ENCODE assay signal across 8 mouse cellular contexts in the genomic region with DNA sequence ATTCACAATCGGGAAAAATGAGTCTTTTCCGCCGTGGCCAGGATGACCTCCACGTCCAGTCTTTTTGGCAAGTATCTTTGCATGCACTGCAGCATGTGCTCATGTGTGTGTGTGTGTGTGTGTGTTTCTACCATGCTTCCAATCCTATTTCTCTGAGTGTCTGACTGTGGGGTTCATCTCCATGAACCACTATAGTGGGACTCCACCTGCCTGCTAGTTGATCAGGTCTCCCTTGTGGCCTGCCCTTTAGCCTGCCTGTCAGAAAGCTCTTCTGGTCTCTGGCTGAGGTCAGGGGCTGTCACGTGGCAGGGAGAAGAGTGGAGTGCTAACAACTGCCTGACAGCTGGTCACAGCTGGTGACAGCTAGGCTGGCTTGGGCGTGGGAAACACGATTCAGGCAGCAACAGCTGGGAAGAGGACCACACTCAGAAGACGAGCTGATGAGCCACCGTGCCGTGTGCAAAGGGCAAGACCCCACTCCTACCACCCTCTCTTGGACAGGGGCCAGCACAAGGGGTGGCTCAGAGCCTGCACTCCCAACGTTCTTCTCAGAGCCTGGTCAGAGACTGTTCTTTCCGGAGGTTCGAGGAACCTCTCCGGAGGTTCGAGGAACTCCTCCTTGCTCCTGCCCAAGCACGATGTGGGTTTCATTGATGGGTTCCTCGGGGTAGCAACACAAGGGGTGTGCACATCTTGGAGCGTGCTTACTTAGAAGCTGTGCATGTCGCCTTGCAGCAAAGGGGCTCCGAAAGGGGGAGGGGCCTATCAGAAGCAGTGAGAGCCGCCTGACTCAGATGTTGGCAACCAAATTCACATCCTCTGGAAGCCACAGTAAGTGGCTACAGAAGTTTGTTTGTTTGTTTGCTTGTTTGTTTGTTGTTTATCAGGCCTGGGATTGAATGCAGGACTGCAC. TPM values are rescaled to one million over a fixed set of nuclear protein-coding genes. Genes with fewer than 3 reads are reported as not detected.
DNase-seq lines count a peak whose midpoint lies in the region; TF ChIP-seq lines count a peak whose summit lies in the region.

No protein-coding gene starts in this region.

- intact Hi-C loops in heart, postnatal 36 days (cut with DNase I), result no loop called here

- peak overlapping the region; percentile 26; the same call in 1 of the 2 replicates for H3K4me3 ChIP-seq in E14TG2a.4 (replicated peaks; ENCODE audit: low read length)
- no peak overlapping the region for H3K4me3 ChIP-seq in limb, embryonic 10.5 days

- H3K36me3 ChIP-seq in E14TG2a.4 (ENCODE audit: insufficient read depth, low read length), result no peaks in the 10 kb centered on the region
- H3K36me3 ChIP-seq in limb, embryonic 10.5 days, result no peaks in the 10 kb centered on the region

- no peaks in the 10 kb centered on the region for H3K9me3 ChIP-seq in E14TG2a.4 (ENCODE audit: low read length)
- no peaks in the 10 kb centered on the region for H3K9me3 ChIP-seq in limb, embryonic 10.5 days (replicated peaks)

- WGBS in limb, embryonic 10.5 days, result 53% methylated on average over 21 of the region's 21 CpGs

- DNase-seq in embryo, embryonic 9.5 days (ENCODE audit: extremely low spot score), result peak; percentile 52
- DNase-seq in heart, postnatal 36 days, result peak; percentile 66 to 76
- peak; percentile 45 for DNase-seq in limb, embryonic 10.5 days (ENCODE audit: low spot score)
- DNase-seq in mesoderm, embryonic 11.5 days (ENCODE audit: low read depth, low spot score), result peak; percentile 62
- no peak for DNase-seq in thymus, postnatal 0 days (ENCODE audit: low spot score)
- no peak for DNase-seq in thymus, adult 18-20 months
- DNase-seq in thymus, postnatal 36 days, result no peak

- H3K4me1 ChIP-seq in E14TG2a.4 (replicated peaks; ENCODE audit: low read depth, low read length), result peaks cover 34% of the 10 kb centered on the region
- H3K4me1 ChIP-seq in limb, embryonic 10.5 days, result peaks cover 39% of the 10 kb centered on the region

- peaks cover 29% of the 10 kb centered on the region for H3K27me3 ChIP-seq in E14TG2a.4 (ENCODE audit: insufficient read depth, low read length)
- H3K27me3 ChIP-seq in limb, embryonic 10.5 days (ENCODE audit: low read depth, poor library complexity, severe bottlenecking), result no peaks in the 10 kb centered on the region

- H3K27ac ChIP-seq in limb, embryonic 10.5 days, result peak overlapping the region; percentile 61

- no peak for TF ChIP-seq CTCF in E14TG2a.4 (conservative IDR thresholded peaks at IDR 0.05; ENCODE audit: low read length)

RNA-seq across cellular contexts. Expression of a gene that starts 53.6 kb away (rescaled TPM):
- 1 to 10 TPM; 2.9 to 3.3 TPM for total RNA-seq in heart, postnatal 36 days (2021)
- 153 and 241 TPM in 2 replicates for polyA plus RNA-seq in limb, embryonic 10.5 days (2016; fragmentation: Nextera tagmentation; extraction: Ambion mirVana)
- 10.4 TPM in 2 replicates for polyA plus RNA-seq in thymus, postnatal 0 days (2015; fragmentation: Nextera tagmentation; extraction: Ambion mirVana)

Comparison
In these comparisons a context has a peak if more than half of its experiments do, and no peak if none do; other contexts are left out.
1. DNase-seq: peak in embryo, embryonic 9.5 days (single experiment), heart, postnatal 36 days (2 of 2), limb, embryonic 10.5 days (single experiment) and mesoderm, embryonic 11.5 days (single experiment); none in thymus, postnatal 0 days (single experiment), thymus, adult 18-20 months (0 of 2) and thymus, postnatal 36 days (0 of 2).
2. RNA of a gene that starts 53.6 kb away (polyA plus RNA-seq): 153 to 241 TPM in limb, embryonic 10.5 days; 10.4 TPM in thymus, postnatal 0 days; every median in the first group is over 10 times any median in the second.